Mouse (Mus musculus): ENCODE data around the gene Serp1. TPM values are rescaled to one million over a fixed set of nuclear protein-coding genes. Genes with fewer than 3 reads are reported as not detected.
"Not testable (repeated sequence)": the region's sequence is repeated elsewhere in the genome, so short reads cannot be mapped to it uniquely, and the experiment has no call there.

The Serp1 gene
- polyA plus RNA-seq, 1 experiment from 2014 or later: 153 TPM

DNA sequence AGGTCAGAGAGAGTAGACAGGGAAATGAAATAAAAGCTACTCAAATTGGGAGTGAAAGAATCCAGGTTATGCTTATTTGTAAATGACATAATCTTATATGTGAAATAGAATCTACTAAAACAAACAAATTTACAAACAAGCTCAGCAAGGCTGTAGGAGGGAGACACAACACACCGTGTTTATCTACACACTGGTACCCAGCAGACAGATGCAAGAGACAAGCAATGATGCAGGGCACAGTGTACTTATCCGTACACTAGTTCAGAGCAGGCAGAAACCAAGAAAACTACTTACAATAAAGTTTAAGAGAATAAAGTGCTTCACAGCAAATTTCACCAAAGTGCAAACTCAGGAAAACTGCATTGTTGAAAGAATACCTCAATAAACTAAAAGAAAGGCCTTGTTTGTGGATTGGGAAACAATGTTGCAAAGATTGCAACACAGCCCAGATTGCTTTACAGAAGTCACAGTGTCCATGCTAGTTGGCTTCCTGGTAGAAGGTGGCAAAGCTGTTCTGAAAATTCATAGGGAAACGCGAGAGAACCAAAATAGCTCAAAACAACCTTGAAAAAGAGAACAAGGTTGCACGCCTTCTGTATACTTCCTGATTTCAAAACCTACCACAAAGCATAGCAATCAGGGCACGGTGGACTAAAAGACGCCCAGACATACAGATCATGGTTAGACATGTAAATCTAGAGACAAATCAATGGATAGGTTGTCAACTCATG lies 17.5 kb downstream of the Serp1 start:
- Histone ChIP-seq H3K27ac (no peak overlapping the region), H3K9me3 (no peaks in the 10 kb centered on the region), H3K9ac (replicated peaks) (no peak overlapping the region), H3K4me3 (replicated peaks) (no peak overlapping the region), H3K4me2 (no peak overlapping the region), H3K27me3 (no peaks in the 10 kb centered on the region), H3K4me1 (replicated peaks) (no peaks in the 10 kb centered on the region), H3K36me3 (no peaks in the 10 kb centered on the region)
- WGBS: 91% methylated on average over 7 of the region's 7 CpGs
- ATAC-seq (ENCODE audit: insufficient number of reproducible peaks, insufficient read depth, low FRiP score, low TSS enrichment, low read depth): no peak

DNA sequence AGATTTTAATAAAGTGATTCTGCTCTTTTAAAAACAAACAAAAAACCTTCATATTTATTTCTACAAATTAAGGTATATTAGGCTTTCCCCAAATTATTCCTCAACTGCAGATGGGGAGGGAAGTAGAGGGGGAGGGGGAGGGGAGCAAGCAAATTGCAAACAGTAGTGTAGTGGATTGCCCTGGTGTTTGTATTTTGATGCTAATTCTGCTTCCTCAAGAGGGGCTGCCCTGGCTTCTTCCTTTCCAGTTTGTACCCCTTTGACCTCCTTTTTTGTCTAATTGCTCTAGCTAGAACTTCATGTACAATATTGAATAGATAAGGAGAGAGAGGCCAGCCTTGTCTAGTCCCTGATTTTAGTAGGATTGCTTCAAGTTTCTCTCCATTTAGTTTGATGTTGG lies 21.0 kb downstream of the Serp1 start:
- H3K27me3 ChIP-seq: no peaks in the 10 kb centered on the region
- H3K4me1 ChIP-seq (replicated peaks): no peaks in the 10 kb centered on the region
- H3K27ac ChIP-seq: no peak overlapping the region
- no peak overlapping the region for H3K4me3 ChIP-seq (replicated peaks)
- ATAC-seq (ENCODE audit: insufficient number of reproducible peaks, insufficient read depth, low FRiP score, low TSS enrichment, low read depth): no peak
- no peak overlapping the region for H3K4me2 ChIP-seq
- no peaks in the 10 kb centered on the region for H3K9me3 ChIP-seq
- H3K9ac ChIP-seq (replicated peaks): no peak overlapping the region
- H3K36me3 ChIP-seq: no peaks in the 10 kb centered on the region

DNA sequence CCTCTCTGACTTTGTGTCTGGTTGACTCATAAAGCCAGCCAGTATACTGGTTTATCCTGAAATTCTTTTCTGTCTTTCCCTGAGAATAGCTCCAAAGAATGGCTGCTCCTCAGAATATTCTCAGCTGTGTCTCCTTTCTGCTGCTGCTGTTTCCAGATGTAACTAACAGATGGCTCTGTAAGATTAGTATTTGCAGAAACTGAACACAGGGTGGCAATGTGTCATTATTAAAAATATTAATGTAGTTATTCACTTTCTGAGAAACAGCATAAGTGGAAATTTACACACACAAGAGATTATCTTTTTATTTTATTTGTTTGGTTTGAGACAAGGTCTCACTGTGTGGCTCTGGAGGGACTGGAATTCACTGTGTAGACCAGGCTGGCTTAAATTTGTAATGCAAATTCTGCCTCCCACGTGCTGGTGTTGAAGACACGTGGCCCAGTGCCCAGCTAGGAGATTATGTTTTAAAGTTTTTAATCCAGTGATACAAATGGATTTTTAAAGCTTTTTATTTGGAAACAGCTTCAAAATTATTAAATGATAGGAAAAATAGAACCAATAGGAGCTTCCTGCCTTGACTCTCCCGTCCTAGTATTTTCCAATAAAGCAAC lies 21.9 kb downstream of the Serp1 start:
- 57% methylated on average over 3 of the region's 3 CpGs for WGBS
- no peak for ATAC-seq (ENCODE audit: insufficient number of reproducible peaks, insufficient read depth, low FRiP score, low TSS enrichment, low read depth)
- no peaks in the 10 kb centered on the region for H3K9me3 ChIP-seq

DNA sequence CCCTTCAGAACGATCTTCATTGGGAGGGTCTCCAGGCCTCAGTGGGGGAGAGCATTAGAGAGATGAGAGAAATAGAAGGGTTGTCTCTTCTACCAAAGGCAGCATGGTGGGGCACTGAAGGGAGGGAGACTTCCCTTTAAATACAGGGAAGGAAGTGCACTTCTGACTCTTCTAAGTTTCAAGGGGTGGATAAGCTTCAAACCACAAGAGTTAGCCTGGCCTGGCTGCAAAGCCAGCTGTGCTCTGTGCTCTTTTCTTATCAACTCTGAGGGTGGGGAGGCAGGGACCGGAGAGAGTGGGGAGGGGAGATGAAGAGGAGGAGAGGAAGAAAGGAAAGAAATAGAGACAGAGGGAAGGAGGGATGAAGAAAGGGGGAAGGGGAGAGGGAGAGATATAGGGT lies 23.7 kb downstream of the Serp1 start:
- Histone ChIP-seq H3K27ac (no peak overlapping the region), H3K4me1 (replicated peaks) (no peaks in the 10 kb centered on the region), H3K4me3 (replicated peaks) (no peak overlapping the region), H3K27me3 (no peaks in the 10 kb centered on the region), H3K9ac (replicated peaks) (no peak overlapping the region), H3K9me3 (no peaks in the 10 kb centered on the region), H3K4me2 (no peak overlapping the region), H3K36me3 (no peaks in the 10 kb centered on the region)
- no peak for ATAC-seq (ENCODE audit: insufficient number of reproducible peaks, insufficient read depth, low FRiP score, low TSS enrichment, low read depth)
- WGBS: 67% methylated on average over 2 of the region's 2 CpGs

More for the DNA sequence above, 21.9 kb downstream of the Serp1 start:
- H3K4me1 ChIP-seq (replicated peaks): no peaks in the 10 kb centered on the region
- no peak overlapping the region for H3K4me3 ChIP-seq (replicated peaks)
- no peak overlapping the region for H3K27ac ChIP-seq
- H3K4me2 ChIP-seq: no peak overlapping the region
- no peak overlapping the region for H3K9ac ChIP-seq (replicated peaks)
- H3K27me3 ChIP-seq: no peaks in the 10 kb centered on the region
- no peaks in the 10 kb centered on the region for H3K36me3 ChIP-seq

DNA sequence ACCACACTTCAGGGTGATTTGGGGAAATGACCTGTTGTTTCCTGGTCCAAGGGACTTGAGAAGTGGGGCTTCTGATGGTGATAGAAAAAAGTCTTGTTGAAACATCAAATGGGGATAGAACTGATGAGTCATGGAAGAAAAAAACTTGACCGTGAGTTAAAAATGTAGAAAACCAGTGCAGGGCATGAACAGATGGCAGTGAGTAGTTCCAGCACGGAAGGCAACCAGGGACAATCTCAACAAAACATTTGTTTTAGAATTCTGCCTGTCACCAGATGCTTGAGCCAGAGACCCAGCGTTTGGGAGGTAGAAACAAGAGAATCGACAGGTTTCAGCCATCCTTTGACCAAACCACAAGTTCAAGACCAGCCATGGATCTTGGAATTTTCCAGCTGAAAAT lies 32.1 kb downstream of the Serp1 start:
- H3K27me3 ChIP-seq: no peaks in the 10 kb centered on the region
- 87% methylated on average over 4 of the region's 4 CpGs for WGBS
- H3K9ac ChIP-seq (replicated peaks): no peak overlapping the region
- no peaks in the 10 kb centered on the region for H3K9me3 ChIP-seq
- no peaks in the 10 kb centered on the region for H3K4me1 ChIP-seq (replicated peaks)
- no peak overlapping the region for H3K27ac ChIP-seq
- H3K4me3 ChIP-seq (replicated peaks): no peak overlapping the region
- ATAC-seq (ENCODE audit: insufficient number of reproducible peaks, insufficient read depth, low FRiP score, low TSS enrichment, low read depth): no peak
- H3K36me3 ChIP-seq: no peaks in the 10 kb centered on the region
- no peak overlapping the region for H3K4me2 ChIP-seq

DNA sequence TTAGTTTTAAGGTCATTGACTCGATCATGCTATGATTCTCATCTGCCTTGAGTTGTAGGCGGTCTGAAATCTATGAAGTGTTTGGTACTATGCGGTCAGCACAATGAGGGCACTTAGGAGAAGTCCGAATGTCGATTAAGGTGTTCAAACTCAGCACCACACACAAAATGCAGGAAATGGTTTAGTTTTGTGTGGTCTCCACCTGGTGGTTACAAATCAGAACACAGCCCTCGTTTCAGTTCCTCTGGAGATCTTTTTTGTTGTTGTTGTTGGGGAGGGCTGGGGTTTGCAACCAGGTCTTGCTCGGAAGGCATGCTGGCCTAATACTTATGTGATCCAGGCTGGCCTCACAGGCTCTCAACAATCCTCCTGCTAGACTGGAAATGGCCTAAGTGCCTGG lies 34.9 kb downstream of the Serp1 start:
- Histone ChIP-seq H3K4me1 (replicated peaks) (no peaks in the 10 kb centered on the region), H3K27me3 (no peaks in the 10 kb centered on the region), H3K4me3 (replicated peaks) (no peak overlapping the region), H3K4me2 (no peak overlapping the region), H3K36me3 (no peaks in the 10 kb centered on the region), H3K27ac (no peak overlapping the region), H3K9me3 (no peaks in the 10 kb centered on the region), H3K9ac (replicated peaks) (no peak overlapping the region)
- 80% methylated on average over 7 of the region's 7 CpGs for WGBS
- ATAC-seq (ENCODE audit: insufficient number of reproducible peaks, insufficient read depth, low FRiP score, low TSS enrichment, low read depth): no peak

DNA sequence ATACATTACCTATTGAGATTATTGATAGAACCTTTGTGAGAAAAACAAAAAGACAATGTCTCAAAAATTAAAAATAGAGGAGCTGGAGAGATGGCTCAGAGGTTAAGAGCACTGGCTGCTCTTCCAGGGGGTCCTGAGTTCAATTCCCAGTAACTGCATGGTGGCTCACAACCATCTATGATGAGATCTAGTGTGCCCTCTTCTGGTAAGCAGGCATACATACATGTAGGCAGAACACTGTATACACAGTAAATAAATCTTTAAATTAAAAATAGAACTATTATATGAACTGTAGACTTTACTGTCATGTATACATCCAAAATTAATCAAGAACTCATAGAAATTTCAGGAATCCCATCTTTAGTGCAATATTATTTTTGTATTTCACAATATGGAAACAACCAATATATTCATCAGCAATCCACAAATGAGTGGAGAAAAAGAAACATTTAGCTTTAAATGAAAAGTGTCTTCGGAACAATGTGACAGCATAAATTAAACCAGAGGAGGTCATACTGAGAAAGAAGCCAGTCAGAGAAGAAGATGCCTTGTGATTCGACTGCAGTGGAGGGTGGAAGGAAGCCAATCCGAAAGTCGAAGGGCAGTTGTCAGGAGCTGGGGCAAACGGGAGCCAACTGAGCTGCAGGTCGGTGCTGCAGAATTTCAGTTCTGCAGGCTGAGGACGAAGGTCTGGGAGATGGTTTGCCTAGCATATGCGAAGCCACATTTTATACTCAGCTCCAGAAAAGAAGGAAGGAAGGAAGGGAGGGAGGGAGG lies 37.5 kb downstream of the Serp1 start:
- WGBS: 84% methylated on average over 7 of the region's 8 CpGs
- Histone ChIP-seq H3K4me3 (replicated peaks) (no peak overlapping the region), H3K36me3 (no peaks in the 10 kb centered on the region), H3K4me2 (no peak overlapping the region), H3K27me3 (no peaks in the 10 kb centered on the region), H3K4me1 (replicated peaks) (no peaks in the 10 kb centered on the region), H3K9me3 (no peaks in the 10 kb centered on the region), H3K9ac (replicated peaks) (no peak overlapping the region), H3K27ac (no peak overlapping the region)
- ATAC-seq (ENCODE audit: insufficient number of reproducible peaks, insufficient read depth, low FRiP score, low TSS enrichment, low read depth): no peak

DNA sequence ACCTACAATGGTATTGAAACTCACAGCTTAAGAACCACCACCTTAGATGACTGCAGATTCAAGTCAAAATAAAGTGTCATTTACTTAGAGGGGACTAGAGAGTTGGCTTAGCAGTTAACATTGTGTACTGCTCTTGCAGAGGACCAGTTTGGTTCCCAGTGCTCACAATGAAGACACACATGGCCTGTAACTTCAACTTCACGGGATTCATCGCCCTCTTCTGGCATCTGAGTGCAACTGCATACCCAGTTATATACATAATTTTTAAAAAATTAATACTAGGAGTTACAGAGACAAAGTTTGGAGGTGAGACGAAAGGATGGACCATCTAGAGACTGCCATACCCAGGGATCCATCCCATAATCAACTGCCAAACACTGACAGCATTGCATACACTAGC lies 38.6 kb downstream of the Serp1 start:
- no peak for ATAC-seq (ENCODE audit: insufficient number of reproducible peaks, insufficient read depth, low FRiP score, low TSS enrichment, low read depth)
- WGBS: 68% methylated on average over 3 of the region's 3 CpGs
- no peak overlapping the region for H3K27ac ChIP-seq
- no peaks in the 10 kb centered on the region for H3K27me3 ChIP-seq
- H3K4me2 ChIP-seq: no peak overlapping the region
- no peaks in the 10 kb centered on the region for H3K36me3 ChIP-seq
- H3K9ac ChIP-seq (replicated peaks): no peak overlapping the region
- H3K9me3 ChIP-seq: no peaks in the 10 kb centered on the region
- H3K4me3 ChIP-seq (replicated peaks): no peak overlapping the region
- H3K4me1 ChIP-seq (replicated peaks): no peaks in the 10 kb centered on the region

DNA sequence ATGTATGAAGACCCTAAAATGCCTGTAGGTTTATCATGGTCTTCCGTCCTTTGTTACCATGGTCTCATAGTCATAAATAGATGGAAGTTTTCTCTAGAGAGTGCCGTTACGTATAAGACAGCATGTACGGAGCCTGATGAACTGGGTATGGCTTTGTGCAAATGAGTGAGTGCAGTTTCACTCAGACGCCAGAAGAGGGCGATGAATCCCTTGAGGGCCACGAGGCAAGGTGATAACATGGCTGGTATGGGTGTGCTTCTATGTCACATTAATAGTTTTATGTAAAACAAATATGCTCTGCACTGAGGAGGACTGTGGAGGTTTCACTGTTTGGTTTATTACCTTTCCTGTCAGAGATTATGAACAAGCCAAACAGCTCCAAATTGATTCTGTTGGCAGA lies 39.8 kb downstream of the Serp1 start:
- no peak overlapping the region for H3K27ac ChIP-seq
- ATAC-seq (ENCODE audit: insufficient number of reproducible peaks, insufficient read depth, low FRiP score, low TSS enrichment, low read depth): no peak
- no peak overlapping the region for H3K4me3 ChIP-seq (replicated peaks)
- 69% methylated on average over 7 of the region's 7 CpGs for WGBS
- no peak overlapping the region for H3K9ac ChIP-seq (replicated peaks)
- H3K4me1 ChIP-seq (replicated peaks): no peaks in the 10 kb centered on the region
- no peaks in the 10 kb centered on the region for H3K36me3 ChIP-seq
- H3K9me3 ChIP-seq: no peaks in the 10 kb centered on the region
- H3K27me3 ChIP-seq: no peaks in the 10 kb centered on the region
- no peak overlapping the region for H3K4me2 ChIP-seq

DNA sequence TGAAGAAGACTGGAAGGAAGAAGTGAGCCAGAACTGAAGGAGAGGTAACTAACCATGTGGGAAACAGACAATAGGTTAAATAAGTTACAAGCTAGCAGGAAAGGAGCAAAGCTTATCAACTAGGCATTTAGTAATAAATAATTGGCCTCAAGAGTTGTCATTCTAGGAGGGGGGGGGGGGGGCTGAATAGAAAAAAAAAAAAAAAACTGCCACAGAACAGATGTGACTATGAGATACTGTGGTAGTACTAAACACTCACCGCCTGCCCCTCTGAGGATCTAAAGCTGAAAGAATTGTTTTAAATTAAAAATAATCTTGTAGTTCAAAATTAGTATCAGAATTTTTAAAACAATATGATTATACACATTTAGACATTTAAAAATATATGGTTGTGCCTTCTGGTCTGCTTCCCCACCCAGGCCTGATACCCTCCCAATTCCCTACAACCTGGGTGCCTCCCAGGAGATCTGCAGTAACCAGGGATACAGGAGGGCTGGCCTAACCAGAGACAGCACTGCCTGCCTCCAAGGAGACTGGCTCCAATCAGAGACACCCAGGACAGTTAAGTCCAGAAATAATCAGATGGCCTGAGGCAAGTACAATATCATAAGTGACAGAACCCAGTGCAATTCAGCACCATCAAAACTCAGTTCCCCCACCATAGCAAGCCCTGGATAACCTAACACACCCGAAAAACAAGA lies 46.8 kb downstream of the Serp1 start:
- Histone ChIP-seq H3K4me2 (no peak overlapping the region), H3K9ac (replicated peaks) (no peak overlapping the region), H3K4me3 (replicated peaks) (no peak overlapping the region), H3K27me3 (no peaks in the 10 kb centered on the region), H3K27ac (no peak overlapping the region), H3K4me1 (replicated peaks) (no peaks in the 10 kb centered on the region), H3K36me3 (no peaks in the 10 kb centered on the region), H3K9me3 (no peaks in the 10 kb centered on the region)
- WGBS: 88% methylated on average over 2 of the region's 2 CpGs
- no peak for ATAC-seq (ENCODE audit: insufficient number of reproducible peaks, insufficient read depth, low FRiP score, low TSS enrichment, low read depth)

DNA sequence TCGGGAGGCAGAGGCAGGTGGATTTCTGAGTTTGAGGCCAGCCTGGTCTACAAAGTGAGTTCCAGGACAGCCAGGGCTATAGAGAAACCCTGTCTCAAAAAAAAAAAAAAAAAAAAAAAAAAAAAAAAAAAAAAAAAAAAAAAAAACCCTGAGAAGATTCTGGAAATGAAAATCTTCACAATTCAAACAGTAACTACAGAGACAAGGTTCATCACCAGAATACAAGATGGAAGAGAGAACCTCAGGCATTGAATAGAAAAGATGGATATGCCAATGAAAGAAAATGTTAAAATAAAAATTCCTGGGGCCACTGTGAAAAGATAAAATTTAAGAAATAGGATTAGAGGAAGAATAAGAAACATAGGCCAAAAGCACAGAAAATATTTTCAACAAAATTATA lies 50.4 kb downstream of the Serp1 start:
- H3K4me1 ChIP-seq (replicated peaks); H3K4me2 ChIP-seq; ATAC-seq (ENCODE audit: insufficient number of reproducible peaks, insufficient read depth, low FRiP score, low TSS enrichment, low read depth); H3K27me3 ChIP-seq; H3K27ac ChIP-seq; H3K9ac ChIP-seq (replicated peaks); H3K36me3 ChIP-seq; H3K9me3 ChIP-seq; H3K4me3 ChIP-seq (replicated peaks): not testable (repeated sequence)
- WGBS: 87% methylated on average over 1 of the region's 1 CpGs

Measured in limb, embryonic 12.5 days (tissue).